Mouse (Mus musculus) heart, adult 2 months (tissue): ENCODE results near the gene Ctdsp2. TPM values are rescaled to one million over a fixed set of nuclear protein-coding genes. Genes with fewer than 3 reads are reported as not detected.

Source experiments
- DNase-seq, 2 experiments: peaks; one replicate each; pipeline ENCODE4 v3.0.0; 2021
- H3K27ac ChIP-seq: fragments of 200-600 bp; 2 replicates; pipeline ENCODE4 v1.8.1; 2022
- H3K27me3 ChIP-seq: fragments of 200-500 bp; 2 replicates; pipeline ENCODE4 v1.6.1; 2012; ENCODE audit warnings: mild to moderate bottlenecking, low read length, inconsistent platforms, mixed read lengths; ENCODE audit not compliant: control insufficient read depth, insufficient read depth
- H3K36me3 ChIP-seq: fragments of 200-500 bp; 2 replicates; pipeline ENCODE4 v1.6.1; 2012; ENCODE audit warnings: low read length, inconsistent platforms; ENCODE audit not compliant: control insufficient read depth, insufficient read depth
- H3K4me1 ChIP-seq: fragments of 200-500 bp; 2 replicates; pipeline ENCODE4 v1.6.1; 2011; ENCODE audit warnings: low read length; ENCODE audit not compliant: control insufficient read depth, insufficient read depth
- H3K4me3 ChIP-seq: fragments of 200-600 bp; 2 replicates; pipeline ENCODE4 v1.8.1; 2022
- H3K79me2 ChIP-seq: fragments of 200-500 bp; replicated peaks from 2 replicates; pipeline ENCODE4 v1.6.1; 2012; ENCODE audit warnings: mild to moderate bottlenecking, inconsistent platforms, low read length, moderate library complexity, mixed read lengths; ENCODE audit not compliant: control insufficient read depth, insufficient read depth
- H3K9ac ChIP-seq: fragments of 200-500 bp; 2 replicates; pipeline ENCODE4 v1.6.1; 2012; ENCODE audit warnings: low read depth, mild to moderate bottlenecking, control low read depth, inconsistent platforms, low read length, mixed read lengths
- CTCF ChIP-seq: fragments of 200-600 bp; IDR thresholded peaks from 2 replicates; pipeline ENCODE4 v1.8.1; 2022; ENCODE audit warnings: antibody characterized with exemption, mild to moderate bottlenecking, moderate library complexity
- EP300 ChIP-seq: fragments of 200-500 bp; IDR thresholded peaks from 2 replicates; pipeline ENCODE4 v1.6.1; 2011; ENCODE audit warnings: low read depth, low read length, control low read depth; ENCODE audit not compliant: insufficient read depth
- POLR2A ChIP-seq: fragments of 200-500 bp; IDR thresholded peaks from 2 replicates; pipeline ENCODE4 v1.6.1; 2011; ENCODE audit warnings: mild to moderate bottlenecking, low read depth, low read length, control low read depth; ENCODE audit not compliant: insufficient read depth
- whole genome bisulfite sequencing: fragments of 180-500 bp; shearing (Covaris S2); methylation state at CpG from one replicate; pipeline ENCODE4 v1.1.7; 2018; 5-methylcytosine and 5-hydroxymethylcytosine counted together
- intact Hi-C: fragments of 180-260 bp; cut with DNase I; formaldehyde crosslinking; loops from one replicate; pipeline ENCODE4 v1.15.1; 2025
- polyA plus RNA-seq: library from polyadenylated mRNA; depleted of rRNA; stranded (reverse); fragments of >200 nt; gene quantifications from 2 replicates; pipeline ENCODE4 v1.2.3, GENCODE M21; 2012
- total RNA-seq, 2 experiments: library from RNA; stranded (reverse); gene quantifications; 2 replicates each; pipeline ENCODE4 v1.2.3; 2021

Ctdsp2 gene
- total and polyA plus RNA-seq, 3 experiments: 82.2 to 108 (median 85.6) TPM

DNA sequence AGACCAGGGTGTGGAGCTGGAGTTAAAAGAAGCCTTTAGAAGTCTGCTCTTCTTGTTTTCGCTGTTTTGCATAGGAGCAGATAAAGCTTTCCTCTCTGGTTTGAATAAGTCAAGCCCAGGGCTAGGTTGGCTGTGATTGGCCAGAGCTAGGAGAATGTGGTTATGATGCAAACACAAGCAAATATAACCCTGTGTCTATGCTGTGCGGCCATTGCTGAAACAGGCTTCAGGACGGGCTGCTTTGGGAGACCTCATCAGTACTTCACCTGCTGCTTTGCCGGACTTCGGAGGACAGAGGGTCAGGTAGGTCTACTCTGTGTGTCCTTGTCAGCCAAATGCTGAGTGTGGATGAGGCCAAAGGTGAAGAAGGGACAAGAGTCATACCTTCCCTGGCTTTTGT lies 22.0 kb downstream of the Ctdsp2 start, which contains the start of gene Avil:
Gene Avil, plus strand, starts transcription at position 181 of the 400 bp plus-strand sequence.
- Histone ChIP-seq H3K79me2 (no peaks in the 10 kb centered on the region), H3K36me3 (no peaks in the 10 kb centered on the region), H3K27ac (no peak within 1 kb of the TSS), H3K4me3 (no peak within 1 kb of the TSS), H3K4me1 (no peaks in the 10 kb centered on the region), H3K9ac (no peak within 1 kb of the TSS), H3K27me3 (no peaks in the 10 kb centered on the region)
- TF ChIP-seq POLR2A (no peak), EP300 (no peak), CTCF (no peak)
- intact Hi-C loops: no loop called here
- 79% methylated on average over 5 of the region's 5 CpGs for WGBS
- no peak for DNase-seq

DNA sequence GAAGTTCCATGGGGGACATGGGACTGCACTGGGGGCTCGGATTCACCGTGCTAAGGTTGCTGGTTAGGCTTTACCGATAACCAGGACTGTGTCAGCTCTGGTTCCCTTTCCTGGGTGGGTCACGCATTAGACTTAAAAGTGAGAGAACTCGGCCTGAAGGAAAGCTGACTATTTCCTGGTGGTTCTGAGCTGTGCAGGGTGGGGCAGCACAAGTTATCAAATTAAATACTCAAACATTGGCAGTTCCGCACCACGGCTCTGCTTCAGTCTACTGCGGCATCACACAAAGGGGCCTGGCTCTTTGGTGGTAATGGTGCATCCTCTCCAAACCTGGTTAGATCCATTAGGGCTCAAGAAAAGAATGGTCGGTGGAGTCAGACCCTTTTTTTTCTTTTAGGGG lies 22.8 kb downstream of the Ctdsp2 start:
- TF ChIP-seq POLR2A (no peak), EP300 (no peak), CTCF (no peak)
- Histone ChIP-seq H3K27me3 (no peaks in the 10 kb centered on the region), H3K27ac (no peak overlapping the region), H3K36me3 (no peaks in the 10 kb centered on the region), H3K9ac (no peak overlapping the region), H3K4me3 (no peak overlapping the region), H3K79me2 (no peaks in the 10 kb centered on the region), H3K4me1 (no peaks in the 10 kb centered on the region)
- no peak for DNase-seq
- intact Hi-C loops: no loop called here
- 62% methylated on average over 9 of the region's 9 CpGs for WGBS

DNA sequence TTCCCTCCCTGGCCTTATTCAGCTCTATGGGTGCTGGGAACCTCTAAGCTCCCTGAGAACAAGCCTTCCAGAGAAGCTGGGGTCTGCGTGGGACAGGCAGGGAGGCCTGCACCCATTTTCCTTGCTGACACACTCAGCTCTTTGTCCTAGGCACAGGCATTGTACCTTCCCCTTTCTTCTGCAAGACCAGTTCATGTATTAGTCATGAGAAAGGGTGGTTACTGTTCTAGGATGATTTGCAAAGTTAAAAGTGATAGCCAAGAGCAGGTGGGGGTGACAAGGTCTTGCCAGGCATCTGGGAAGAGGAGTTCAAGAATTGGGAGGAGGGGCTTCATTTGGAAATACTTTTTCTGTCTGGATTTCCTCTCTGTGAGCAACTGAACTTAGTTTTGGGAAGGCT lies 23.5 kb downstream of the Ctdsp2 start:
- Histone ChIP-seq H3K27me3 (no peaks in the 10 kb centered on the region), H3K4me1 (no peaks in the 10 kb centered on the region), H3K79me2 (no peaks in the 10 kb centered on the region), H3K9ac (no peak overlapping the region), H3K27ac (no peak overlapping the region), H3K36me3 (no peaks in the 10 kb centered on the region), H3K4me3 (no peak overlapping the region)
- DNase-seq: no peak
- intact Hi-C loops: no loop called here
- TF ChIP-seq CTCF: no peak
- no peak for TF ChIP-seq POLR2A
- TF ChIP-seq EP300: no peak
- WGBS: 75% methylated on average over 1 of the region's 1 CpGs

DNA sequence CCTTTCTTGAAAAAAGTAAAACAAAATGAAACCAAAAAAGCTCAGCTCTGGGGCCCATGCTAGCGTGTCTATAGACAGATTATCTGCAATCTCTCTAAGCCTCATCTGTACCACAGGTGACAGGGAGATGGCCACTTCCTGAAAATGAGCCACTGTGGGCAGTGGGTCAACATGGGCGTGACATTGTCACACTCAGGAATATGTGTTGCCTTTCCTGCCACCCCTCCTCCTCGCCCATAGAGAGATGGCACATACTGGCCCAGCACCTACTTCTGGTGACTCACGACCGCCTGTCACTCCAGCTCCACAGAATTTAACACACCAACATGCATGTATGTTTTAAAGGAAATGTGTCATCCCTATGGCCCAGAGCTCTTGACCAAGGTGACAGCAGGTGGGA lies 24.2 kb downstream of the Ctdsp2 start:
- Histone ChIP-seq H3K27ac (no peak overlapping the region), H3K27me3 (no peaks in the 10 kb centered on the region), H3K4me1 (no peaks in the 10 kb centered on the region), H3K9ac (no peak overlapping the region), H3K4me3 (no peak overlapping the region), H3K36me3 (no peaks in the 10 kb centered on the region), H3K79me2 (no peaks in the 10 kb centered on the region)
- no peak for DNase-seq
- no peak for TF ChIP-seq CTCF
- WGBS: 72% methylated on average over 5 of the region's 5 CpGs
- intact Hi-C loops: no loop called here

DNA sequence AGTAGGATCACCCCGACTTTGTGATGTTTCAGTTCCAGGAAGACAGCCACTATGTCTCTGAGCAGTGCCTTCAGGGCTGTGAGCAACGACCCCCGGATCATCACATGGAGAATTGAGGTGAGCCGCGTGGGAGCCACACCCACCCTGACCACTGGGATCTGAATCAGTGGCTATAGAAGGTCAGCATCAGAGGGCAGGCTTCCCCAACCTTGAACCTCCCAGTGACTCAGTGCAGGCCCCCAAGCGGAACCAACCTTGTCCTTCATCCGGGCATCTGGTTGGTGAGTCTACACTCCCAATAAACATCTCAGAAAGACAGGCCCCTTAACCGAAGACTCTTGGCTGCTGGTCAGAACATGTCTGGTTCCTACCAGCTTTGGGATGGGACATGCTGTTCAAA lies 24.8 kb downstream of the Ctdsp2 start:
- no peaks in the 10 kb centered on the region for H3K4me1 ChIP-seq
- TF ChIP-seq CTCF (no peak), POLR2A (no peak), EP300 (no peak)
- intact Hi-C loops: no loop called here
- no peaks in the 10 kb centered on the region for H3K36me3 ChIP-seq
- H3K9ac ChIP-seq: no peak overlapping the region
- no peak for DNase-seq
- H3K4me3 ChIP-seq: no peak overlapping the region
- H3K79me2 ChIP-seq: no peaks in the 10 kb centered on the region
- whole genome bisulfite sequencing: 84% methylated on average over 8 of the region's 8 CpGs
- no peak overlapping the region for H3K27ac ChIP-seq
- H3K27me3 ChIP-seq: no peaks in the 10 kb centered on the region

DNA sequence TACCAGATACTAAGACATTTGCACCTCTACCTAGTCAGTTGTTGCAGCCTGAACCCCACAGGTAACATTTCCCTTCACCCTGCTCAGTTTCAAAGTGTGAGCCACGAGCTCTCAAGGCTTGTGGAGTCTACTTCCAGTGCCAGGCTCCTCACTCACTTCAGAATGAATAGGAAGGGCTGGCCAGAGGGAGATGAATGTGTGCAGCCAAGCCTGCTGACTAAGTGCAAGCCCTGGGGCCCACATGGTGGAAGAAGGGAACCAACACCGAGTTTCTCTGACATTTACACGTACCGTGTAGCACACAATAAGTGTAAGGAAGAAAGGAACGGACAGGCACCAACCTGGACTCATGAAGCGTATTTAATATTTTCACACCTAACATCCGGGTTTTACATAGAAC lies 25.3 kb downstream of the Ctdsp2 start:
- Histone ChIP-seq H3K79me2 (no peaks in the 10 kb centered on the region), H3K36me3 (no peaks in the 10 kb centered on the region), H3K4me1 (no peaks in the 10 kb centered on the region), H3K27me3 (no peaks in the 10 kb centered on the region), H3K27ac (no peak overlapping the region), H3K9ac (no peak overlapping the region), H3K4me3 (no peak overlapping the region)
- no peak for DNase-seq
- TF ChIP-seq EP300 (no peak), POLR2A (no peak), CTCF (no peak)
- intact Hi-C loops: no loop called here
- WGBS: 80% methylated on average over 7 of the region's 7 CpGs

DNA sequence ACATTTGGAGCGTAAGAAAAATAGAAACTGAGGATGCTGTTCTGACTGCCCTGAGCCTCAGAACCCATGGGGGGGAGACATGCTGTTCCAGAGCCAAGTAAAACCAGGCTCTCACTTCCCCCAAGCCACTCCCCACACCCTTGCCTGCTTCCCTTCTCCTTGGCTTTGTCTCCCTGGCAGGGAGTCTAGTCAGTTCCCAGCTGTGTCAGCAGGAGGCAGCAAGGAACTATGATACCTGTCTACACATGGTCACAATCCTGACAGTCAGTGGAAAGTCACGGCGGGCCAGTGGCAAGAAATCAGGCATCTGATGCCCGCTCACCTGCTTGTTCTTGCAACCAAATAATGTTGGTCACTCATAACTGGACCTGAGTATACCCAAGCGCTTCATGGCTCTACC lies 38.0 kb downstream of the Ctdsp2 start:
- no peaks in the 10 kb centered on the region for H3K36me3 ChIP-seq
- H3K27me3 ChIP-seq: no peaks in the 10 kb centered on the region
- TF ChIP-seq EP300 (0 out of 2 replicates have a peak, but pooled peaks have one; percentile 42), CTCF (peak; percentile 59), POLR2A (no peak)
- no peak overlapping the region for H3K4me3 ChIP-seq
- no peaks in the 10 kb centered on the region for H3K79me2 ChIP-seq
- DNase-seq: no peak
- no peaks in the 10 kb centered on the region for H3K4me1 ChIP-seq
- H3K9ac ChIP-seq: no peak overlapping the region
- intact Hi-C loops: no loop called here
- 55% methylated on average over 5 of the region's 5 CpGs for WGBS
- H3K27ac ChIP-seq: no peak overlapping the region
